Mouse (Mus musculus) limb, embryonic 10.5 days (tissue): ENCODE measurements at regions not wholly inside any gene's neighbourhood (a gene's known extent, or its start where the extent isn't known, plus 50 kb on each side); places are given as distances from the start of the nearest gene placed in this dataset.
"Not testable (repeated sequence)": the region's sequence is repeated elsewhere in the genome, so short reads cannot be mapped to it uniquely, and the experiment has no call there.

Experiments
- DNase-seq: peaks from one replicate; pipeline ENCODE4 v3.0.0-alpha.2; 2017; ENCODE audit warnings: low spot score
- H3K27ac ChIP-seq: fragments of 300-500 bp; sonication (generic); 2 replicates; pipeline ENCODE4 v1.5.1; 2016; ENCODE audit warnings: mild to moderate bottlenecking
- H3K27me3 ChIP-seq: fragments of 300-500 bp; sonication (generic); 2 replicates; pipeline ENCODE4 v1.6.1; 2016; ENCODE audit warnings: low read depth, mild to moderate bottlenecking; ENCODE audit not compliant: poor library complexity, severe bottlenecking
- H3K36me3 ChIP-seq: fragments of 300-500 bp; sonication (generic); 2 replicates; pipeline ENCODE4 v1.6.1; 2016; ENCODE audit warnings: mild to moderate bottlenecking, moderate library complexity
- H3K4me1 ChIP-seq: fragments of 300-500 bp; sonication (generic); 2 replicates; pipeline ENCODE4 v1.6.1; 2016
- H3K4me3 ChIP-seq: fragments of 300-500 bp; sonication (generic); 2 replicates; pipeline ENCODE4 v1.5.1; 2016; ENCODE audit warnings: mild to moderate bottlenecking, moderate library complexity
- H3K9me3 ChIP-seq: fragments of 300-500 bp; sonication (generic); replicated peaks from 2 replicates; pipeline ENCODE4 v1.6.1; 2016; ENCODE audit warnings: mild to moderate bottlenecking
- WGBS: fragments of 180-500 bp; shearing (Covaris S2); methylation state at CpG from one replicate; pipeline ENCODE4 v1.1.7; 2016; 5-methylcytosine and 5-hydroxymethylcytosine counted together

- H3K9me3 ChIP-seq, result no peaks in the 10 kb centered on the region
- DNase-seq, result no peak
Observed at GRCm38 (mm10) chr17:62230939-62231338, 650.2 kb downstream of the Efna5 start.

GRCm38 (mm10) chr17:62210441-62211025 lies 670.6 kb downstream of the Efna5 start:
- WGBS, result 86% methylated on average over 9 of the region's 9 CpGs
- DNase-seq, result no peak
- H3K4me3 ChIP-seq, result no peak overlapping the region
- no peak overlapping the region for H3K27ac ChIP-seq
- no peaks in the 10 kb centered on the region for H3K27me3 ChIP-seq
- no peaks in the 10 kb centered on the region for H3K4me1 ChIP-seq
- no peaks in the 10 kb centered on the region for H3K9me3 ChIP-seq
- H3K36me3 ChIP-seq, result no peaks in the 10 kb centered on the region

More at GRCm38 (mm10) chr17:62230939-62231338, 650.2 kb downstream of the Efna5 start:
- Histone ChIP-seq H3K4me3 (no peak overlapping the region), H3K27ac (no peak overlapping the region), H3K27me3 (no peaks in the 10 kb centered on the region), H3K36me3 (no peaks in the 10 kb centered on the region), H3K4me1 (no peaks in the 10 kb centered on the region)

GRCm38 (mm10) chr17:62202658-62203057 lies 678.5 kb downstream of the Efna5 start:
- Histone ChIP-seq H3K27me3 (no peaks in the 10 kb centered on the region), H3K27ac (no peak overlapping the region), H3K9me3 (no peaks in the 10 kb centered on the region), H3K36me3 (no peaks in the 10 kb centered on the region), H3K4me1 (no peaks in the 10 kb centered on the region), H3K4me3 (no peak overlapping the region)
- WGBS, result 83% methylated on average over 2 of the region's 2 CpGs
- no peak for DNase-seq

GRCm38 (mm10) chr17:62200491-62200890 lies 680.6 kb downstream of the Efna5 start:
- H3K9me3 ChIP-seq, result no peaks in the 10 kb centered on the region
- DNase-seq, result no peak
- H3K36me3 ChIP-seq, result no peaks in the 10 kb centered on the region
- H3K4me3 ChIP-seq, result no peak overlapping the region
- no peaks in the 10 kb centered on the region for H3K4me1 ChIP-seq
- 83% methylated on average over 4 of the region's 4 CpGs for WGBS
- no peaks in the 10 kb centered on the region for H3K27me3 ChIP-seq
- no peak overlapping the region for H3K27ac ChIP-seq

GRCm38 (mm10) chr17:62199559-62199958 lies 681.6 kb downstream of the Efna5 start:
- no peak for DNase-seq
- Histone ChIP-seq H3K27ac (no peak overlapping the region), H3K4me3 (no peak overlapping the region), H3K4me1 (no peaks in the 10 kb centered on the region), H3K9me3 (no peaks in the 10 kb centered on the region), H3K36me3 (no peaks in the 10 kb centered on the region), H3K27me3 (no peaks in the 10 kb centered on the region)
- 94% methylated on average over 6 of the region's 6 CpGs for WGBS

GRCm38 (mm10) chr17:62178612-62179210 lies 702.4 kb downstream of the Efna5 start:
- H3K27ac ChIP-seq, result no peak overlapping the region
- H3K36me3 ChIP-seq, result no peaks in the 10 kb centered on the region
- WGBS, result 79% methylated on average over 2 of the region's 2 CpGs

GRCm38 (mm10) chr17:62176336-62176735 lies 704.8 kb downstream of the Efna5 start:
- H3K27ac ChIP-seq, result no peak overlapping the region
- no peaks in the 10 kb centered on the region for H3K36me3 ChIP-seq
- H3K9me3 ChIP-seq, result no peaks in the 10 kb centered on the region
- H3K4me3 ChIP-seq, result no peak overlapping the region
- H3K27me3 ChIP-seq, result no peaks in the 10 kb centered on the region
- no peaks in the 10 kb centered on the region for H3K4me1 ChIP-seq
- WGBS, result 85% methylated on average over 5 of the region's 5 CpGs
- no peak for DNase-seq

More at GRCm38 (mm10) chr17:62178612-62179210, 702.4 kb downstream of the Efna5 start:
- Histone ChIP-seq H3K9me3 (no peaks in the 10 kb centered on the region), H3K27me3 (no peaks in the 10 kb centered on the region), H3K4me3 (no peak overlapping the region), H3K4me1 (no peaks in the 10 kb centered on the region)
- DNase-seq, result no peak

- Histone ChIP-seq H3K27me3 (no peaks in the 10 kb centered on the region), H3K4me3 (no peak overlapping the region), H3K27ac (no peak overlapping the region), H3K36me3 (no peaks in the 10 kb centered on the region), H3K4me1 (no peaks in the 10 kb centered on the region), H3K9me3 (no peaks in the 10 kb centered on the region)
- no peak for DNase-seq
- 88% methylated on average over 5 of the region's 5 CpGs for WGBS
Observed at GRCm38 (mm10) chr17:62172305-62172704, 708.8 kb downstream of the Efna5 start.

GRCm38 (mm10) chr17:62171532-62171931 lies 709.6 kb downstream of the Efna5 start:
- Histone ChIP-seq H3K4me3 (no peak overlapping the region), H3K9me3 (no peaks in the 10 kb centered on the region), H3K27ac (no peak overlapping the region), H3K27me3 (no peaks in the 10 kb centered on the region), H3K4me1 (no peaks in the 10 kb centered on the region), H3K36me3 (no peaks in the 10 kb centered on the region)
- no peak for DNase-seq
- WGBS, result 92% methylated on average over 4 of the region's 4 CpGs

GRCm38 (mm10) chr17:62161457-62161856 lies 719.7 kb downstream of the Efna5 start:
- WGBS, result 76% methylated on average over 1 of the region's 1 CpGs
- Histone ChIP-seq H3K36me3 (no peaks in the 10 kb centered on the region), H3K9me3 (no peaks in the 10 kb centered on the region), H3K4me1 (no peaks in the 10 kb centered on the region), H3K27me3 (no peaks in the 10 kb centered on the region), H3K27ac (no peak overlapping the region), H3K4me3 (no peak overlapping the region)
- no peak for DNase-seq

- Histone ChIP-seq H3K4me3 (no peak overlapping the region), H3K9me3 (no peaks in the 10 kb centered on the region), H3K27ac (no peak overlapping the region), H3K27me3 (no peaks in the 10 kb centered on the region), H3K36me3 (no peaks in the 10 kb centered on the region), H3K4me1 (no peaks in the 10 kb centered on the region)
- no peak for DNase-seq
- WGBS, result 82% methylated on average over 2 of the region's 2 CpGs
Observed at GRCm38 (mm10) chr17:62160301-62160700, 720.8 kb downstream of the Efna5 start.

GRCm38 (mm10) chr17:62135050-62135449 lies 746.1 kb downstream of the Efna5 start:
- WGBS, result 89% methylated on average over 3 of the region's 3 CpGs
- H3K27ac ChIP-seq, result no peak overlapping the region
- H3K4me1 ChIP-seq, result no peaks in the 10 kb centered on the region
- no peaks in the 10 kb centered on the region for H3K27me3 ChIP-seq
- no peak for DNase-seq
- H3K36me3 ChIP-seq, result no peaks in the 10 kb centered on the region
- no peaks in the 10 kb centered on the region for H3K9me3 ChIP-seq
- H3K4me3 ChIP-seq, result no peak overlapping the region

- H3K9me3 ChIP-seq, H3K27me3 ChIP-seq, H3K4me3 ChIP-seq, H3K36me3 ChIP-seq, H3K27ac ChIP-seq, H3K4me1 ChIP-seq, DNase-seq: not testable (repeated sequence)
- WGBS, result 94% methylated on average over 3 of the region's 3 CpGs
Observed at GRCm38 (mm10) chr17:62111703-62112102, 769.4 kb downstream of the Efna5 start.

- H3K4me1 ChIP-seq, result no peaks in the 10 kb centered on the region
- H3K27me3 ChIP-seq, result no peaks in the 10 kb centered on the region
- no peaks in the 10 kb centered on the region for H3K36me3 ChIP-seq
- H3K27ac ChIP-seq, result no peak overlapping the region
- H3K9me3 ChIP-seq, result no peaks in the 10 kb centered on the region
- no peak overlapping the region for H3K4me3 ChIP-seq
- no peak for DNase-seq
Observed at GRCm38 (mm10) chr17:62109052-62109451, 772.1 kb downstream of the Efna5 start.
